Mouse (Mus musculus) naive thymus-derived CD4-positive, alpha-beta T cell, adult 5 months (primary cell): ENCODE results near the gene Camsap2. TPM values are rescaled to one million over a fixed set of nuclear protein-coding genes. Genes with fewer than 3 reads are reported as not detected.

Experiments
- polyA plus RNA-seq: library from polyadenylated mRNA; unstranded; fragments of 100-300 nt; shearing (Covaris generic); gene quantifications from one replicate; pipeline ENCODE4 v1.2.1, GENCODE M21; 2017

The Camsap2 gene
- 38.7 TPM for polyA plus RNA-seq

DNA sequence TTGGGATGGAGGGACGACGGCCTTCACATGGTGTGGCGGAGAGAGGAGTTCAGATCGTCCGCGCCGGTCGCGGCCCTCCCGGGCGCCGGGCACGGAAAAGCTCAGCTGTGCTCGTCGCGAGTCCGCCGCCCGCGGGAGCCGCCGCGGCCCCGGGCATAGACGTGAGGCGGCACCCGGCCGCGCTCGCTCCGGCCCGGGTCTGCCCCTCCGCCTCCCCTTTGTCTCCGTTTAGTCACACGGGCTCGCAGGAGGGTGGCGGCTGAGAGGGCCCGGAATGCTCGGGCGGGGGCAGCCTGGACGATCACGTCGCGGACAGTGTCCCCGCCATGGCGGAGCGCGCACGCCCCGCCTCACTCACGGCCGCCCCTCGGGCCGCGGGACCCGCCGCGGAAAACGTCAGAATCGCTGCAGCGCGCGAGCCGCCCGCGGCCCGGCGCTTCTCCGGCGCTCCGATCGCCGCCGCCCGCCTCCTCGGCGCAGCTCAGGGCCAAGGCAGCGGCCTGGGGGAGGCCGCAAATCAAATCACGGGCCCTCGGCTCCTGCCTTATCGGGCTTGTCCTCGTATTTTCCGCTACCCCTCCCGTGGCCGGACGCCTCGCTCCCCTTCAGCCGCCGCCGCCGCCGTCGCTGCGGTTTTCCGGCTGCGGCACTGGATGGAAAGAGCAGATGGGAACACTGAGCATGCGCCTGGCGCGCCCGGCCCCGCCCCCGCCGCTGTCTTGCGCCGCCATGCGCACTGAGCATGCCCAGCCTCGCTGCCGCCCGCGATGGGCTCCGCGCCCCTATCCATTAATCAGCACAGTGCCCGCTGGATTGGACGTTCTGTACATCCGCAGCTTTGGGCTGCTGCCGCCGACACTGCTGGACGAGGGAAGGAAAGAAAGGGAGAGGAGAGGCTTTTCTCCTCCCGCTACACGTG, at the start of gene Camsap2:
TSS of gene Camsap2 (minus strand) at position 651 of the 919 bp plus-strand sequence.

GRCm38 (mm10) chr1:136260635-136261238, 85.2 kb downstream of the Camsap2 start, which contains the start of gene Gpr25:
Gene Gpr25, minus strand, starts transcription at chr1:136260873.

GRCm38 (mm10) chr1:136233892-136234594, 111.9 kb downstream of the Camsap2 start, which contains the start of gene Inava:
Gene Inava, minus strand, starts transcription at chr1:136234264.

Other genes with a start within 250 kb of the Camsap2 start
- gene Kif21b, start 214.7 kb downstream of the Camsap2 start, polyA plus RNA-seq, result 74.7 TPM
- not detected for gene Mroh3, start 133.3 kb downstream of the Camsap2 start, polyA plus RNA-seq
- gene Inava, start 111.8 kb downstream of the Camsap2 start, polyA plus RNA-seq, result not detected
- not detected for gene Gpr25, start 85.2 kb downstream of the Camsap2 start, polyA plus RNA-seq
- 17.5 TPM for gene Ddx59, start 69.2 kb upstream of the Camsap2 start, polyA plus RNA-seq
- not detected for gene Kif14, start 120.2 kb upstream of the Camsap2 start, polyA plus RNA-seq